Mouse (Mus musculus) myocyte (in vitro differentiated cells): ENCODE data around the gene Recql5.

Experiments used
- CEBPB ChIP-seq: IDR thresholded peaks from 2 replicates; pipeline ENCODE4 v1.6.1; 2011; ENCODE audit warnings: mild to moderate bottlenecking, moderate library complexity; ENCODE audit not compliant: poor library complexity, insufficient read depth, severe bottlenecking
- E2F4 ChIP-seq: IDR thresholded peaks from one replicate; pipeline ENCODE4 v1.6.1; 2011; ENCODE audit warnings: mild to moderate bottlenecking, control low read depth, moderate library complexity; ENCODE audit not compliant: insufficient read depth
- MAX ChIP-seq: IDR thresholded peaks from one replicate; pipeline ENCODE4 v1.6.1; 2011; ENCODE audit warnings: low read depth, mild to moderate bottlenecking, control low read depth
- MYOD1 ChIP-seq, 3 experiments: IDR thresholded peaks; one replicate each; pipeline ENCODE4 v1.6.1; 2011; ENCODE audit warnings: control low read depth in 2 of 3, low read depth in 2 of 3, mild to moderate bottlenecking in 2 of 3, moderate library complexity in 1 of 3; ENCODE audit not compliant: insufficient read length in 2 of 3, control insufficient read depth in 1 of 3
- MYOG ChIP-seq, 3 experiments: IDR thresholded peaks; one replicate each; pipeline ENCODE4 v1.6.1; 2011; ENCODE audit warnings: control low read depth in 2 of 3, low read depth in 2 of 3, mild to moderate bottlenecking in 2 of 3; ENCODE audit not compliant: insufficient read length in 2 of 3, control insufficient read depth in 1 of 3, insufficient read depth in 1 of 3
- POLR2A ChIP-seq: IDR thresholded peaks from one replicate; pipeline ENCODE4 v1.6.1; 2011; ENCODE audit warnings: low read depth, mild to moderate bottlenecking, control low read depth, moderate library complexity; ENCODE audit not compliant: insufficient read length
- POLR2AphosphoS2 ChIP-seq: IDR thresholded peaks from one replicate; pipeline ENCODE4 v1.6.1; 2011; ENCODE audit warnings: low read depth, control low read depth; ENCODE audit not compliant: insufficient read length
- REST ChIP-seq: IDR thresholded peaks from one replicate; pipeline ENCODE4 v1.6.1; 2011; ENCODE audit warnings: mild to moderate bottlenecking, control low read depth, moderate library complexity; ENCODE audit not compliant: insufficient read depth, insufficient read length
- TCF12 ChIP-seq: IDR thresholded peaks from one replicate; pipeline ENCODE4 v1.6.1; 2011; ENCODE audit warnings: mild to moderate bottlenecking, control low read depth; ENCODE audit not compliant: poor library complexity, insufficient read depth, severe bottlenecking
- TCF3 ChIP-seq: IDR thresholded peaks from one replicate; pipeline ENCODE4 v1.6.1; 2011; ENCODE audit warnings: low read depth, control low read depth; ENCODE audit not compliant: insufficient read length
- USF1 ChIP-seq: IDR thresholded peaks from one replicate; pipeline ENCODE4 v1.6.1; 2011; ENCODE audit warnings: low read depth, mild to moderate bottlenecking, control low read depth, moderate library complexity

GRCm38 (mm10) chr11:115911632-115912376 is 21.5 kb downstream of the Recql5 start, which contains the start of gene Smim6:
- no peak for TF ChIP-seq POLR2A
- no peak for TF ChIP-seq CEBPB
- TF ChIP-seq MAX: no peak
- TF ChIP-seq MYOG (IDR thresholded peaks at IDR 0.05; ENCODE audit: control insufficient read depth in 1 of 3, insufficient read depth in 1 of 3, insufficient read length in 2 of 3, low read depth in 2 of 3): no peak
- TF ChIP-seq POLR2AphosphoS2: no peak
- TF ChIP-seq REST: no peak
- TF ChIP-seq USF1: no peak
- TF ChIP-seq TCF12: no peak
- TF ChIP-seq E2F4: no peak
- no peak for TF ChIP-seq MYOD1 (IDR thresholded peaks at IDR 0.05; ENCODE audit: control insufficient read depth in 1 of 3, insufficient read length in 2 of 3, low read depth in 2 of 3)
- TF ChIP-seq TCF3: no peak
